Mouse (Mus musculus): ENCODE data around the gene Megf8.

The Megf8 gene

DNA sequence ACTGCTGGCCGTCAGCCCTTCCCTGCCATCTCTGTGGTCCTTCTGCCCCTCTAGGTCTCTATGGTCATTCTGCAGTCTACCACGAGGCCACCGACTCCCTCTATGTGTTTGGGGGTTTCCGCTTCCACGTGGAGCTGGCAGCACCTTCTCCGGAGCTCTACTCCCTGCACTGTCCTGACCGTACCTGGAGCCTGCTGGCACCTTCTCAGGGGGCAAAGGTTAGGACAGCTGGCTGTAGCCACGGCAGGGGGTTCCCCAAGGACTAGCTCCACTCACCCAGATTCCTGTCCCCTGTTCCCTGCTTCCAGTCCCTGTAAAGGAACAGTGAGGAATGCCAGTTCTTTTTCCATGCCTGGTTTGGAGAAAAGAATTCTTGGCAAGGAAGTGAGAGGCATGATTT is 31.9 kb downstream of the Megf8 start:
- peak; percentile 42 for DNase-seq

GRCm38 (mm10) chr7:25358721-25359206 is 41.8 kb downstream of the Megf8 start:
- peak; percentile 28 for DNase-seq

DNA sequence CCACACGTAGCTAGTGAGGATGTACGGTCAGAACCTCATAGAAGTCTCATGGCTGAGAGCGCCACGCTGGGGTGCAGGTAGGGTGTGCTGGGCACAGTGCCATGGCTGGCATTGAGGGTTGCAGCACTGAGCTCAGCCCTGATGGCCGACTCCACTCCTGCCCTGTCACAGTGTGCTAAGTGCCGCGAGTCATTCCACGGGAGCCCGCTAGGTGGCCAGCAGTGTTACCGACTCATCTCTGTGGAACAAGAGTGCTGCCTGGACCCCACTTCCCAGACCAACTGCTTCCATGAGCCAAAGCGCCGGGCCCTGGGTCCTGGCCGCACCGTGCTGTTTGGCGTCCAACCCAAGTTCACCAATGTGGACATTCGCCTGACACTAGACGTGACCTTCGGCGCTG is 46.2 kb downstream of the Megf8 start:
- no peak for DNase-seq

- no peak for DNase-seq
Measured at GRCm38 (mm10) chr7:25363632-25364031, 46.7 kb downstream of the Megf8 start.

- no peak for DNase-seq
Measured at GRCm38 (mm10) chr7:25365937-25366625, 49.1 kb downstream of the Megf8 start.

DNA sequence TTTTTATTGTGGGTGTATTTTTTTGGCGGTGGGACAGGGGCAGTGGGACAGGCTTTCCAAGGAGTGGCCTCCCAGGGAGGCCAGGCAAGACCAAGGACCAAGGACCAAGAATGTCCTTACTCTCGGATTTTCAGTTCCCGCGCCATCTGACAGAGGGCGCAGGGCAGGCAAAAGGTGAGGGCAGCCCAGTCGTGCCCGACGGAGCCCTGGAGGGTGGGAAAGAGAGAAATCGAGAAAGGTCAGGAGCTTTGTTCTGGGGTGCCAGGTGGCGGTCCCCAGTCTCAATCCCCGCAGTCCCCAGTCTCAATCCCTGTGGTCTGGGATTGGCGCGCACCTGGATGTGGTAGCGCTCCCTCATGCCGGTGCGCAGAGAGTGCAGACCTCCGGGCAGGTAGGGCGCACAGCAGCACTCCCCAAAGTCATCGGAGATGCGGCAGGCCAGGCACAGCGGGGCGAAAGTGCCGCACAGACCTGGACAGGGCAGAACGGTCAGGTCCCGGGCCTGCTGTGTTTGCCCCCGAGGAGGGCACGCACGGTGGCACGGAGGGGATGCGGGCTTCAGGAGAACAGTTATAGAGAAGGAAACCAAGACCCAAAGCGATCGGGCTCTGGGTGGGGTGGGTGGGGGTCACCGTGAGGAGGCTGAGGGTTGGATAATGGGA is 50.8 kb downstream of the Megf8 start:
- DNase-seq, result peak; percentile 46

DNA sequence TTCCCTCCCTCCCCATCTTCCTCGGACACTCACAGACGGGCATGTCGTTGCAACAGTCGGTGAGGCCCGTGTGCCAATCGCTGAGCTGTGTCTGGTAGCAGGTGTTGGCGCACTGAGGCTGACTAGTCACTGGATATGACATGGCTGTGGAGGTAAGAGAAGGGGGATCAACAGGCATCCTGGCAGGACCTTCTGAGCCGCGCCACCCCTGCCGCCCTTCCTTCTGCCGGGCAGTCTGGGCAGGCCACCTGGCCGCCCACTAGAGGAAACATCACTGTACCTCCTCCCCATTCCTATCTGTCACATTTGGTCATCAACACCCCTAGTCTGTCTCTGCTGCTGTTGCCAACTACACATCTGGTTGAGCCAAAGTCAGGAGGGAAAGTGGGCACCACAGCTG is 51.4 kb downstream of the Megf8 start:
- no peak for DNase-seq

DNA sequence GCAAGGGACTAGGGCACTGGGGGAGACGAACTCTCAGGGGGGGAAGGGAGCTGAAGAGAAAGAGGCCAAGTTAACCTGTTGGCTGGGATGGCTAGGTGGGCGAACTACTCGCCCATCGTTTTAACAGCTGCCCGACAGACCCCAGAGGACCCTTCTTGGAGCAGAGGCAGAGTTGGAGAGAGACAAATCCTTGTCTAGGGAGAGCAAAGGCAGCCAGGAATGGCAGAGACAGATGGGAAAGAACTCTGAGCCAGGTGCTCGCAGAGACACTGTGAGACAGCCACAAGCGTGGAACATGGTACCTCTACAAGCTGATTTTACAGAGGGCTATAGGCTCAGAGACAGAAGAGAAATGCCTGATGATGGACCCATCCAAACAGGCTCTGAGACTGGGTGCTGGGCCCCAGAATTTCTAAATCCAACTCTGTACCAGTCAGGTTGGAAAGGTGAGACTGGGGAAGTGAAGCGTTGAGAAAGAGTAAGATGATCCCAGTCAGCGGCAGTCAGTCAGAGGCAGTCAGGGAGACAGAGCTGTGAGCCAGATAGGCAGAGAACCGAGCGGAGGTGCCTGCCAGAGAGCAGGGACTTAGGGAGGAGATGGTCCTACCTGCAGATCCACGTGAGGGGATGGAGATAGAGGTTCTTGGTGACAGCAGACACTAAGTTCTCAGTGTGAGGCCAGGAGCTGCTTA is 52.2 kb downstream of the Megf8 start, which contains the start of gene Cnfn:
Gene Cnfn, minus strand, starts transcription at position 667 of the 692 bp plus-strand sequence.
- DNase-seq, result no peak

DNA sequence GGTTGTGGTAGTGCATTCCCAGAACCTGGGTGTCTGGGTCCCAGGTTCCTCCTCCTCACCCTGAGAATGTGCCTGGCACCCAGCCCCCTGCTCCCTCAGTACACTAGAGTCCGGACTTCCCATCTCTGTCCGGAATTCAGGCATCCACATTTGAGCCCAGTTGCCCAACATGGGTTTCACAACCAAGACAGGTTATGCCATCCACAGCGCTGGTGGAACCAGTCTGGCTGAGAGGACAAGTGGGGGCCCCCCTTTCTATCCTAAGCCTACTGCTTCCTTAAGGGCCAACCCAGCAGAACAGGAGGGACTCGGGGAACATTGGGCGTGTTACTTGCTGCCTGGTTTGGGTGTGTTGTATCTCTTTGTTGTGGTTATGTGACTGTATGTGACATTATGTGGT is 55.5 kb downstream of the Megf8 start:
- no peak for DNase-seq

GRCm38 (mm10) chr7:25376556-25376955 is 59.6 kb downstream of the Megf8 start:
- DNase-seq, result peak; percentile 90

DNA sequence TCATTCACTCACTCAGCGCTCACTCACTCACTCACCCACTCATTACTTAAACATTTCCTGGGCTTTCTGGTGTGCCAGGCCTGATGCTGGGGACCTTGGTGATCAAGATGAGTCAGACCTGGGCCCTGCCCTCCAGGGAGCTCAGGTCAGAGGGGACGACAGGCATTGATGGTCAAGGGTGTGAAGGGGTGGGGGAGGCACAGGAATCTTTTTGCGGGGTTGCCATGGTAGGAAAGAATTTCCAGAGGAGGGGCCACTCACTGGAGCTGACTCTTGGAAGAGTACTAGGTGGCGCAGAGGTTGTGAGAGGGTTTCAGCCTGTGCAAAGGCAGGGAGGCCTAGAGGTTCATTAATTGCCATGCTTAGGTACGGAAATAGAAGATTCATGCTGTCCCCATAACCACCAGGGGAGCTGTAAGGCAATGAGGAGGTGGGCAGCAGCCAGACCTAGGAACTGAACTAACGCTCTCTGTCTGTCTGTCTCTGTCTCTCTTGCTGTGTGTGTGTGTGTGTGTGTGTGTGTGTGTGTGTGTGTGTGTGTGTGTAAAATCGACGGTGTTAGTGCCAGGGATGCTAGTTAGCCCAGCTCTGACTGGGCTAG is 60.2 kb downstream of the Megf8 start:
- no peak for DNase-seq

DNA sequence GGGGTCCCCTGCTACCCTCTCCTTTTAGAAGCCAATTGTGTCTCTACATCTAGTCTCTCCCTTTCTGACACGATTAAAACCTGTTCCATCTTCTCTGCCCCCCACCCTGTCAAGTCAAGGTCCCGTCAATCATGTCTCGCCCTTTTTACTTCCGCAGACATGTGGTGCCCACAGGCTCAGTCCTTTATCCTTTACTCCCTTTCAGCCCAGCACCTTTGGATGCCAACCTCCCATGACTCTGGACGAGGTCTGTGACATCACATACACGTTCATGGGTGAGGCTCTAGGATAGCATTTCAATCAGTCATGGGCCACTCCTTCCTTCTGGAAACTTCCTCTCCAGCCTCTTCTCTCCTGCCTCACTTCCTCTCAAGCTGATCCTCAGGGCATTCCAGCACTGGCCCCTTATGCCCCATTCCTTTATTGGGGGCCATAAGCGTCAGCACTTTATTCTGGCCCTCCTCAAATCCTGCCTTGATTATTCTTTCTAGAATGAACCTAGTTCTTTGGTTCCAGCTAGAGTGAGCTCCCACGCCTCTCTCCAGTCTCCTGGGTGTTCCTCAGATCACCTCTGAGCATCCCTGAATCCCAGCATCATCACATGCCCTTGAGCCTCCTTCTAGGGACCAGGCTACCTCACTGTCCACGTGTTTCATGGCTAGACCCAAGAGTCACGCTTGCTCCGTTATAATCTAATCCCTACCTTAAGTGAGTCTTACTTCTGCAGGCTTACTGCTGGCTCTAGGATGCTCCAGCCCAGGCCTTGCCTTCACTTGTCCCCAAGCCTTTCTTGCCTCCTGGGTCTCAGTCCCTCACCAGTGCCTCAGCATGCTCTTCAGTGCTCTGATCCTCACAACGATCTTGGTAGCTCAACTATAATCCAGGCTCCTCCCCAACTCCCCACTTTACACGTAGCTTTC is 61.5 kb downstream of the Megf8 start:
- DNase-seq, result no peak

DNA sequence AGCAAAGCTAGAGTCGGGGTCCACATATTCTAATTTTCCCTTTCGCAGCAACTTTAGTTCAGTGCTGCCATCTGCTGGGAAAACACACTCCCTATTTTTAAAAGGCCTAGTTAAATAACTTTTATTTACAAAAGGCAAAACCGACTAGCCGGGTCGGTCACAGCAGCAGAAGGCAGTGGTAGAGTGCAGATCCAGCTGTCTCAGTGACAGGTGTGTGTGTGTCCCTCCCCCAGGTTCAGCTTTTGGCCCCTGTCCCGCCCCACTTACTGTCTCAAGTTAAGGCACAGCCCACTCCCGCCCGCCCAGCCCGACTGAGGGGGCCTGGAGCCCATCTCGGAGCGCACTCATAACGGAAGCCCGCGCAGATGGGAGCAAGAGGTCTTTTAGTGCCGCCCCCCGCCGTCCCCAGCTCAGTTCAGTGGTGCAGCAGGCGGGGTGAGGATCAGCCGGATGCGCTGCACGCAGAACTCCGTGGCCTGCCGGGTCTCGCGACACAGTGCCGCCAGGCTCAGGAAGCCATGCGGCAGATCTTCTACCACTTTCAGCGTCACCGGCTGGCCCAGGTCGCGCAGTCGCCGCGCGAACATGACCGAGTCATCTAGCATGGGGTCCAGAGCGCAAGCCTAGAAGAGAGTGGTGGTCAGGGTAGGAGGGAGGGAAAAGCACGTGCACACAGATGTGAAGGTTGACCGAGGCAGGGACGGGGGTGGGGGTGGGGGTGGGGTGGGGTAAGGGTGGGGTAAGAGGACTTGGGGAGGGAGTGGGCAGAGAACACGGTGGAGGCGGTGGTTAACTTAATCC is 62.8 kb downstream of the Megf8 start:
- peak; percentile 81 for DNase-seq

GRCm38 (mm10) chr7:25380392-25381283 is 63.7 kb downstream of the Megf8 start:
- DNase-seq, result no peak

DNA sequence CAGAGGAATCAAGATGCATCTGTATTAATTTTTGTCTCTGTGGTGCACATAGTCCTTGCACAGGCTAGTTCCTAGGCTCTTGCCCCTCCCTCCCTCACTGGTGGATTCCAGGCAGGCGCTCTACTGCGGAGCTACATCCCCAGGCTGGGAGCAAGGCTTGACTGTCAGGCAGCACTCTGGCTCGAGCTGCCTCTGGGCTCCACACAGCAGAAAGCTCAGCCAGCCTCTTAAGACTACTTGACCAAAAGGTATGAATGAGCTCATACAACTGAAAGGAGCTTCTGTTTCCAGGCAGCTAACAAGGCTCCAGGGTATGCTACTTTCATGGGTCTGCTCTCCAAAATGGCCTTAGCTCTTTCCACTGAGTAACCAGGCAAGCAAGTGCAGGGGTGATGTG is 64.3 kb downstream of the Megf8 start:
- no peak for DNase-seq

DNA sequence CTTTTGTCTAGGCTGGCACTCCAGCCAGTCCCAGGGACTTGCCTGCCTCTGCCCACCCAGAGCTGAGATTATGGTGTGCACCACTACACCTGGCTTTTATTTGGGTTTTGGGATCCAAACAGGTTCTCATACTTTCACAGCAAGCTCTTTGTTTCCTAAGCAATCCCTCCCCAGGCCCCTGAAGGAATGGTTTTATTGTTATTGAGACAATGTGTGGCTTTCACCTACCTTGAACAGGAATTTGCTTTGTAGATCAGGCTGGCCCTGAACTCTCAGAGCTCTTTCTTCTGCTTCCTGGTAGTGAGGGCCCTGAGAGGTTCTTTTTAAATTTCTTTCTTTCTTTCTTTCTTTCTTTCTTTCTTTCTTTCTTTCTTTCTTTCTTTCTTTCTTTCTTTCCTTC is 65.6 kb downstream of the Megf8 start:
- no peak for DNase-seq

DNA sequence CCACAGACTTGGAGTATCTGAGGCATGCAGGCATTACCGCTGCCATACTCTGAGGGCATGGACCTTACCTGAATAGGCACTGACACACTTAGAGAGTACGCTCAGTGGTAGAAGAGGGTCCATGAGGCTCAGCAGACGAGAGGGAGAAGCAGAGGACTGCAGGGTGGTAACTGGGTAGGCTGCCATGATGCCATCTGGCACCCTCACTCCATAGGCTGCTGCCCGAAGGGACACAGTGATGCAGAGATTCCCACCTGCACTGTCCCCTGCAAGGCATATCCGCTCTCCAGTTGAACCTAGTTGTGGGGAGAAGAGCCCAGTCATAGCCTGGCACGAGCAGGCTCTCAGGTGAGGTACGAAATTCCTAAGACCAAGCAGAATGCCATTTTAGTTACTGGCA is 66.4 kb downstream of the Megf8 start:
- no peak for DNase-seq

DNA sequence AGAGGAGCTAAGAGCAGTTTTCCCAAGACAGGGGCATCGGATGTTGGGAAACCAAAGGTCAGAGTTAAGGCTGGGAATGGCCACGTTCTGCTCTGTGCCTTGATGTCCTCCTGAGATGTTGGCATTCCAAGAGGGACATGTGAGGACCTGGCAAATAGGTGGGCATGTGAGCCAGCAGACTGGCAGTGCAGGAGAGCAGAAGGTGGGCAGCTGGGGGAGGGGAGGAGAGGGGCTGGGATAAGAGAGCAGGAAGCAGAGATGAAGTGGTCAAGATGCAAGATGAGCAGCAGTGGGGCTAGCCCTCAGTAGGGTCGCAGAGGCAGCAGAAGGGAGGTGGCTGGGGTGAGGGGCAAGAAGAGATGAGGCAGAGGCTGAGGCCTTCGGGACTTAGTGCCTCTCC is 66.9 kb downstream of the Megf8 start:
- DNase-seq, result no peak

DNA sequence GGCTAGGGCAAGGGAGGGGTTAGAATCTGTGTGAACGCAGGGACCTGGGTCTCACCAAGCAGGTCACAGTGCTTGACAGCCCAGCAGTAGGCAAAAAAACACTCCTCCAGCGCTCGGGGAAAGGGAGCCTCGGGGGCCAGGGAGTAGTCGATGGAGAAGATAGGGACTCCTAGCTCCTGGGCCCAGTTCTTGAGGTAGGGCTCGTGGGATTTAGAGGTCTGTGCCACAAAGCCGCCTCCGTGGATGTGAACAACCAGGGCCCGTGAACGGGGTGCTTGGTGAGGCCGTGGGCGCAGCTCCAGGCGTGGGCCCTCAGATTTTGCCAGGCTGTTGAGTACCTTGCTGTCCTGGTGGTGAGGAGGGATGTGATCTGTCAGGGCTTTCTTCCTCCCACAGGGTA is 67.4 kb downstream of the Megf8 start:
- no peak for DNase-seq

- DNase-seq, result no peak
Measured at GRCm38 (mm10) chr7:25384818-25385217, 67.9 kb downstream of the Megf8 start.
